Mouse (Mus musculus): Measurements from ENCODE around the gene Tff1. TPM values are rescaled to one million over a fixed set of nuclear protein-coding genes. Genes with fewer than 3 reads are reported as not detected.

Gene Tff1
- polyA plus RNA-seq, 1 experiment from 2014 or later: not detected

DNA sequence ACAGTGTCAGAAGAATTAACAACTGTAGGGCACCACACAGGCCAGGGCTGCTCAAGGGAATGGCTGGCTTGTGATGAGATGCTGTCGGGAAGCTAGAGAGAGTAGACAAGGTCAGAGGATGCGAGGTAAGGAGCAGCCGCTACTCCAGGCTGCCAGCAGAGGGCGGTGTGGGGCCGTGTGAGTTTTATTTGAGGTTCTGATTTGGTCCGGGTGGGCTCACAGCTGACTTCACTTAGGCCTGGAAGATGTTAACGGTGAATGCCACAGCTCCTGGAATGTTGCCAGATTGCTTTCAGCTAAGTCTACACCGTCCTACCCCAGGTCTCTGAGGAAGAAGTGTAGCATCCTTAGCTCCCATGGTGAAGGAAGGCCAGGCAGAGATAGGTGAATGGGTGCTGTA, 43.1 kb downstream of the Tff1 start:
- peak; percentile 87 for DNase-seq (ENCODE audit: low spot score)
- H3K36me3 ChIP-seq (replicated peaks): no peaks in the 10 kb centered on the region
- H3K27me3 ChIP-seq (replicated peaks; ENCODE audit: low read depth, poor library complexity, severe bottlenecking): no peaks in the 10 kb centered on the region
- H3K4me3 ChIP-seq: no peak overlapping the region
- H3K27ac ChIP-seq (replicated peaks): no peak overlapping the region
- WGBS: 10% methylated on average over 8 of the region's 8 CpGs
- no peaks in the 10 kb centered on the region for H3K9me3 ChIP-seq
- H3K4me1 ChIP-seq: peaks cover 32% of the 10 kb centered on the region

GRCm38 (mm10) chr17:31119429-31119828, 45.6 kb downstream of the Tff1 start:
- no peaks in the 10 kb centered on the region for H3K27me3 ChIP-seq (replicated peaks; ENCODE audit: low read depth, poor library complexity, severe bottlenecking)
- DNase-seq (ENCODE audit: low spot score): peak; percentile 85
- no peaks in the 10 kb centered on the region; the same call in 1 of the 2 replicates for H3K36me3 ChIP-seq (replicated peaks)
- H3K4me3 ChIP-seq: no peak overlapping the region
- no peaks in the 10 kb centered on the region for H3K9me3 ChIP-seq
- no peak overlapping the region for H3K27ac ChIP-seq (replicated peaks)
- peaks cover 27% of the 10 kb centered on the region for H3K4me1 ChIP-seq
- WGBS: 7% methylated on average over 7 of the region's 7 CpGs

DNA sequence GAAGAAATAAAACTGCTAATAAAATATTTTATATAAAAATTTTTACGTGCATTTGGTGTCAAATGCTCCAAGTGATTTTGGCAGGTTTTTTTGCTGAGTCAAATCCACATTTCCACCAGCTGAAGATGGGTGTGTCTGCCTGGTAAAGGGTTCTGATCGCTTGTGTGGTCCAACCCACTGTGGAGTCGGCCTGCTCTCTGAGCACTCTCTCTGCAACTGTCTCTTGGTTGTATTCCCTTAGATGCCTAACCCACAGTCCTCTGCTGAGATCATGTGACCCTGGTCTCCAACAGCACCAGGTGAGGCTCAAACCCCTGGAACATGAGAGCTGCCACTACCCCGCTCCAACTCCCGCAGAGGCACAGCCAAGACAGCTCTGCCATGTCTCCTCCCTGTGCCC, 47.1 kb downstream of the Tff1 start:
- H3K9me3 ChIP-seq: no peaks in the 10 kb centered on the region
- no peaks in the 10 kb centered on the region; the same call in 1 of the 2 replicates for H3K36me3 ChIP-seq (replicated peaks)
- peaks cover 40% of the 10 kb centered on the region for H3K4me1 ChIP-seq
- no peaks in the 10 kb centered on the region for H3K27me3 ChIP-seq (replicated peaks; ENCODE audit: low read depth, poor library complexity, severe bottlenecking)
- no peak overlapping the region for H3K4me3 ChIP-seq
- WGBS: 89% methylated on average over 5 of the region's 5 CpGs
- DNase-seq (ENCODE audit: low spot score): no peak
- peak overlapping the region; percentile 54; the same call in 1 of the 2 replicates for H3K27ac ChIP-seq (replicated peaks)

DNA sequence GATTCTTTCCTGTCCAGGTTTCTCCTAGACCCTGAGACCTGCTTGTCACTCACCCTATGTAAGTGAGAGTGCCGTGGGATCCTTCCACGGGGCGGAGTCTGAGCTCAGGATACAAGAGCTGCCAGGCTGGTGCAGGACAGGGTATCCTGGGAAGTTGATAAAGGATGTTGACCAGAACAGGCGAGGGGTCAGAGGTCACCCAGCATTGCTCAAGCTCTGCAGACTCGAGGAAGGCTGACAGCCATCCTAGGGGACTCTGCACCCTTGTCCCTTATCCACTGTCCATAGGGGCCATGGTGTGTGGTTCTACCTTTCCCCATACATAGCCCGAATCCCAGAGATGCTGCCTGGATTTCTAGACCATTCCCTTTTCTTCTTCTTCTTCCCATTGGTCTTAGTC, 49.0 kb downstream of the Tff1 start:
- H3K4me1 ChIP-seq: peaks cover 44% of the 10 kb centered on the region

GRCm38 (mm10) chr17:31113191-31113856, 51.8 kb downstream of the Tff1 start:
- peak overlapping the region; percentile 16 for H3K27ac ChIP-seq (replicated peaks)
- 47% methylated on average over 9 of the region's 9 CpGs for WGBS

More for the DNA sequence above, 49.0 kb downstream of the Tff1 start:
- no peak for DNase-seq (ENCODE audit: low spot score)
- no peaks in the 10 kb centered on the region for H3K9me3 ChIP-seq
- WGBS: 69% methylated on average over 6 of the region's 6 CpGs
- H3K4me3 ChIP-seq: no peak overlapping the region
- peaks cover 12% of the 10 kb centered on the region for H3K36me3 ChIP-seq (replicated peaks)
- no peaks in the 10 kb centered on the region for H3K27me3 ChIP-seq (replicated peaks; ENCODE audit: low read depth, poor library complexity, severe bottlenecking)
- H3K27ac ChIP-seq (replicated peaks): no peak overlapping the region

More at GRCm38 (mm10) chr17:31113191-31113856, 51.8 kb downstream of the Tff1 start:
- H3K36me3 ChIP-seq (replicated peaks): peaks cover 24% of the 10 kb centered on the region
- no peaks in the 10 kb centered on the region for H3K9me3 ChIP-seq
- peak; percentile 44 for DNase-seq (ENCODE audit: low spot score)
- peaks cover 38% of the 10 kb centered on the region for H3K4me1 ChIP-seq
- H3K27me3 ChIP-seq (replicated peaks; ENCODE audit: low read depth, poor library complexity, severe bottlenecking): no peaks in the 10 kb centered on the region
- H3K4me3 ChIP-seq: no peak overlapping the region

Other genes starting within 250 kb of the Tff1 start
- 0.13 and 0.19 TPM in 2 replicates for gene Umodl1, start 210.6 kb downstream of the Tff1 start, polyA plus RNA-seq (2016; fragmentation: Nextera tagmentation; extraction: Ambion mirVana)
- gene Abcg1, start 107.6 kb downstream of the Tff1 start, polyA plus RNA-seq (2016; fragmentation: Nextera tagmentation; extraction: Ambion mirVana): 8.2 and 10.1 TPM in 2 replicates
- not detected in 2 replicates for gene Tff3, start 35.6 kb downstream of the Tff1 start, polyA plus RNA-seq (2016; fragmentation: Nextera tagmentation; extraction: Ambion mirVana)
- not detected in 2 replicates for gene Tff2, start 21.0 kb downstream of the Tff1 start, polyA plus RNA-seq (2016; fragmentation: Nextera tagmentation; extraction: Ambion mirVana)
- gene Tmprss3, start 33.7 kb upstream of the Tff1 start, polyA plus RNA-seq (2016; fragmentation: Nextera tagmentation; extraction: Ambion mirVana): 0.05 TPM in 1 of 2 replicates, not detected in the other
- gene Ubash3a, start 42.6 kb upstream of the Tff1 start, polyA plus RNA-seq (2016; fragmentation: Nextera tagmentation; extraction: Ambion mirVana): 0.20 and 0.34 TPM in 2 replicates
- gene Rsph1, start 112.1 kb upstream of the Tff1 start, polyA plus RNA-seq (2016; fragmentation: Nextera tagmentation; extraction: Ambion mirVana): 1.8 and 2.1 TPM in 2 replicates
- 5.3 and 7.7 TPM in 2 replicates for gene Slc37a1, start 121.5 kb upstream of the Tff1 start, polyA plus RNA-seq (2016; fragmentation: Nextera tagmentation; extraction: Ambion mirVana)
- 16.9 and 18.9 TPM in 2 replicates for gene Pde9a, start 220.9 kb upstream of the Tff1 start, polyA plus RNA-seq (2016; fragmentation: Nextera tagmentation; extraction: Ambion mirVana)

All from embryonic facial prominence, embryonic 10.5 days (tissue).